Mouse (Mus musculus) limb, embryonic 15.5 days (tissue): ENCODE measurements around the gene Cnih1. TPM values are rescaled to one million over a fixed set of nuclear protein-coding genes. Genes with fewer than 3 reads are reported as not detected.
"Not testable (repeated sequence)": the region's sequence is repeated elsewhere in the genome, so short reads cannot be mapped to it uniquely, and the experiment has no call there.

Experiments
- ATAC-seq: fragments of 200-750 bp; cut with Nextera tagmentation; 2 replicates; pipeline ENCODE4 v1.8.0; 2017; ENCODE audit warnings: low read depth, moderate TSS enrichment; ENCODE audit not compliant: insufficient number of reproducible peaks, low FRiP score, low TSS enrichment
- H3K27ac ChIP-seq: fragments of 300-500 bp; sonication (generic); 2 replicates; pipeline ENCODE4 v1.5.1; 2015; ENCODE audit warnings: moderate library complexity, mild to moderate bottlenecking, inconsistent platforms
- H3K27me3 ChIP-seq: fragments of 300-500 bp; sonication (generic); 2 replicates; pipeline ENCODE4 v1.6.1; 2015; ENCODE audit warnings: inconsistent platforms
- H3K36me3 ChIP-seq: fragments of 300-500 bp; sonication (generic); 2 replicates; pipeline ENCODE4 v1.6.1; 2015; ENCODE audit warnings: inconsistent platforms
- H3K4me1 ChIP-seq: fragments of 300-500 bp; sonication (generic); 2 replicates; pipeline ENCODE4 v1.6.1; 2015; ENCODE audit warnings: inconsistent platforms
- H3K4me2 ChIP-seq: fragments of 300-500 bp; sonication (generic); 2 replicates; pipeline ENCODE4 v1.6.1; 2015; ENCODE audit warnings: mild to moderate bottlenecking, inconsistent platforms
- H3K4me3 ChIP-seq: fragments of 300-500 bp; sonication (generic); 2 replicates; pipeline ENCODE4 v1.5.1; 2015; ENCODE audit warnings: mild to moderate bottlenecking, inconsistent platforms
- H3K9ac ChIP-seq: fragments of 300-500 bp; sonication (generic); 2 replicates; pipeline ENCODE4 v1.6.1; 2015; ENCODE audit warnings: inconsistent platforms
- H3K9me3 ChIP-seq: fragments of 300-500 bp; sonication (generic); 2 replicates; pipeline ENCODE4 v1.6.1; 2016; ENCODE audit warnings: inconsistent platforms
- WGBS: fragments of 180-500 bp; shearing (Covaris S2); methylation state at CpG from one replicate; pipeline ENCODE4 v1.1.7; 2015; 5-methylcytosine and 5-hydroxymethylcytosine counted together
- polyA plus RNA-seq: library from polyadenylated mRNA; unstranded; fragments of >200 nt; fragmentation: Nextera tagmentation; extraction: Ambion mirVana; gene quantifications from 2 replicates; pipeline ENCODE4 v1.2.1, GENCODE M21; 2015

The Cnih1 gene
- polyA plus RNA-seq = 190 and 195 TPM in 2 replicates

DNA sequence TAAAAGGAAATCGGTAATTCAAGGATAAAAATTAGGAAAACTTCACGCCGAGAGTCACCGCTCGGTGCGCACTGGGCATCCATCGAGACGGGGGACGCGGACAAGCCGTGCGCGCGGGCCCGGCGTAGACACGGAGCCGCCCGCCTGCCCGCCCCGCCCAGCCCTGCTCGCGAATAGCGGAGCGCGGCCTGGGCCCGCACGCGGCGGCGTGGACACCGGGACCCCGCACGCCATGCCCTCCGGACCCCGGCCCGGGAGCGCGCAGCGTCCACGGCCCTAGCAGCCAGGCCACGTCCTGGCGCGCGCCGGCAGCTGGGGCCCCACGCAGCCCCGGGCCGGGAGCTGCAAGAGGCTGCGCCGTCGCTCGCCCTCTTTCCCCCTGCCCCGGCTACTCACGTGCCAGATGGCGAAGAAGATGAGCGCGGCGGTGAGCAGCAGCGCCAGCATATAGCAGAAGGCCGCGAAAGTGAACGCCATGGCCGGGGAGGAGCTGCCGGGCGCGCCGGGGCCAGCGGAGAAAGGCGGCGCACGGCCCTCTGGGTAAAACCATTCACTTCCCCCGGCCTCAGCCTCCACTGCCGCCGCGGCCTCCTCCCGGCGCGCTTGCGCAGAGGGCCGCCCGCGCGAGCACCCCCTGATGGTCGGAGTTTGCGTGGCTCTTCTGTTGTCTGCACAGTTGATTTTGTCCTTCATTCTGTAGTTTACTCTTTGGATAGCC, at the start of gene Cnih1:
Gene Cnih1, minus strand, starts transcription at position 625 of the 718 bp plus-strand sequence.
- H3K36me3 ChIP-seq = peaks cover 3% of the 10 kb centered on the region; the same call in 1 of the 2 replicates
- ATAC-seq = peak; percentile 93
- peak within 1 kb of the TSS; percentile 88 for H3K9ac ChIP-seq
- peak within 1 kb of the TSS; percentile 60 for H3K4me2 ChIP-seq
- H3K9me3 ChIP-seq = no peaks in the 10 kb centered on the region
- peaks cover 24% of the 10 kb centered on the region for H3K4me1 ChIP-seq
- no peaks in the 10 kb centered on the region for H3K27me3 ChIP-seq
- H3K27ac ChIP-seq = peak within 1 kb of the TSS; percentile 99
- peak within 1 kb of the TSS; percentile 88 for H3K4me3 ChIP-seq
- WGBS = under 1% methylated on average over 79 of the region's 86 CpGs

DNA sequence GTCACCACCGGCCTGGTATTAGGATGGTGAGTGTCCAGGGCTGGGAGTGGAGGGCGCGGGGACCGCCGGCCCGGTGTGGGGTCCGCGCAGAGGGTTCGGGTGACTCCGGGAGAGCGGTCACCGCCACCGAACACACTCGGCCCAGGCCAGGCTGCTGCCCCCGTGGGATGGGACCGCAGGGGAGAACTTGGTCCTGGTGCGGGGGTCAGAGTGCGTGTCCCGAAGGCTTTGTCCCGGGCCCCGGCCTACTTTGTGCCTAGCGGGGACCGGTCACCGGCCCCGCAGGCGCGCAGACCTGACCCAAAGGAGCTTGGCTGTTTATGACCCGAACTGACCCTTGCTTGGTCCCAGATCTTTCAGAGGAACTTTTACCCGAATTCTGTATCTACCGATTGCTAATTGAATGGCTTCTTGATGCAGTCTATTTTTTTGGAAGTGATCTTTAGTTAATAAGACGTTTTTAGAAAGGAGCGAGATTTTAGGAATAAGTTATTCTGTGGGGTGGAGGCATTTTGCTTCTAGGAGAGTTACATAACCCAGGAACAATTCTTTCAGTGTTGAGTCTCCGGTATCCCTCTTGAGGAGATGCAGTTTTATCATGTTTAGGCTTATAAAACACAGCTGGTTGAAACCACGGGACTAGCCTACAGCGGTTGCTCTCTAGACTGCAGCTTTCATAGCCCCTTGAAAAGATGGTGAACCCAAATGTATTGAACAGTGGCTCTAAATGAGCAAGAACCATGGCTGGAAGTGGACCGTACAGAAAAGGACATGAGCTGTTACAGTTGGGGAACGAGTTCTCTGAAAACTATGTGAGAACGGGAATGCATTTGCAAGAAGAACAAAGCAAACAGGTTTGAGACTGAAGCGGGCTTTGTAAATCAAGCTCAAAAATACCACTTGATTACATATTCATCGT, 44.4 kb upstream of the Cnih1 start:
- no peaks in the 10 kb centered on the region for H3K27me3 ChIP-seq
- no peak; the same call in 1 of the 2 replicates for ATAC-seq
- no peaks in the 10 kb centered on the region for H3K36me3 ChIP-seq
- peak overlapping the region; percentile 86 for H3K4me2 ChIP-seq
- peak overlapping the region; percentile 71 for H3K9ac ChIP-seq
- no peaks in the 10 kb centered on the region for H3K9me3 ChIP-seq
- peak overlapping the region; percentile 67 for H3K27ac ChIP-seq
- 5% methylated on average over 40 of the region's 40 CpGs for WGBS
- H3K4me1 ChIP-seq = peaks cover 9% of the 10 kb centered on the region
- H3K4me3 ChIP-seq = peak overlapping the region; percentile 75

DNA sequence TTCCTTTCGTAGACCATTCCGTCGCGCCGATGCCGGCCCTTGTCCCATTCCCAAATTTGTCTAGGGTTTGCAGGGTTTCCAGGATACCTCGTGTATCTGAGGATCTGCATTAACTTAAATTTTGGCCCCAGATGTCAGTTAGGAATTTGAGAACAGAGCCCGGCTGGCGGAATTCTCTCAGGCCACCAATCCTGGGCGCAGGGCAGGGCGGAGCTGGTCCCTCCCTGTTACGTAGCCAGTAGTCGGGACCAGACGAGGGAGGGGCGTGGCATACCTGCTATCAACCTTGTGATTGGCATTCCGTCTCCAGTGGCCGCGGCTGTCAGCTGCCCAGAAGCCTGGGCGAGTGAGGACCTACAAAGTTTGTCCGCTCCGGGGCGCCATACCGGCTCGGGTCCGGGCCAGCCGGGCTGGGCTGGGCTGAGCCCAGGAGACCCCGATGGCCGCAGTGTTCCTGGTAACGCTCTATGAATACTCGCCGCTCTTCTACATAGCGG, 43.7 kb upstream of the Cnih1 start, which contains the start of gene Cgrrf1:
Gene Cgrrf1, plus strand, starts transcription at position 289 of the 497 bp plus-strand sequence.
- peak within 1 kb of the TSS; percentile 71 for H3K9ac ChIP-seq
- peaks cover 9% of the 10 kb centered on the region for H3K4me1 ChIP-seq
- H3K36me3 ChIP-seq = no peaks in the 10 kb centered on the region
- under 1% methylated on average over 32 of the region's 32 CpGs for WGBS
- peak; percentile 97 for ATAC-seq
- H3K9me3 ChIP-seq = no peaks in the 10 kb centered on the region
- H3K27ac ChIP-seq = peak within 1 kb of the TSS; percentile 73
- H3K4me3 ChIP-seq = peak within 1 kb of the TSS; percentile 75
- no peaks in the 10 kb centered on the region for H3K27me3 ChIP-seq
- peak within 1 kb of the TSS; percentile 86 for H3K4me2 ChIP-seq

DNA sequence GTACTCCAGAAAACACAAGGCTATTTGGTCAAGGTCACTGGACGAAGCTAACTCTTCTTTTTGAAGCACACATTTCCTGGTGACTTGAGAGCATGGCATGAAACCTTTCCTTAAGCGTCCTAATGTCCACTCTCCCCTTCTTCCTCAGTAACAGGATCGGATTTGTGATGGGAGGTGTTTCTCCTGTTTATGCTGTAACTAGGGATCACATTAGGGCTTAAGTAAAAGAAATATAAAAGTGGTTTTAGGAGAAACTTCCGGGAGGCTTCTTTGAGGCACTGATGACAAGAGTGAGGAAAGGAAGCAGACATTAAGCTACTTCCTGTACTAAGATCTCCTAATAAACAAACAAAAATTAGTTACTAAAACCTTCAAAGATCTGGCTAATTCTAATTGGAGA, 43.1 kb upstream of the Cnih1 start:
- ATAC-seq = no peak
- Histone ChIP-seq H3K4me1 (peaks cover 9% of the 10 kb centered on the region), H3K9ac (peak overlapping the region; percentile 71)

DNA sequence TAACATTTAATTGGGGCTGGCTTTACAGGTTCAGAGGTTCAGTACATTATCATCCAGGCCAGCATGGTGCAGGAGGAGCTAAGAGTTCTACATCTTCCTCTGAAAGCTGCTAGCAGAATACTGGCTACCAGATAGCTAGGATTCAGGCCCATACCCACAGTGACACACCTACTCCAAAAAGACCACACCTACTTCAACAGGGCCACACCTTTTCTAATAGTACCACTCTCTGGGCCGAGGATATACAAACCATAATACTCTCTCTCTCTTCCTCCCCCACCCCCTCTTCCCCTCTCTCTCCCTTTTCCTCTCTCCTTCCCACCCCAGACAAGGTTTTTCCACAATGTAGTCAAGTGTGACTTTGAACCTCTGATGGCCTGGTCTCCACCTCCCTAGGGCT, 39.2 kb upstream of the Cnih1 start:
- Histone ChIP-seq H3K27me3 (0 out of 2 replicates have a peak, but pooled peaks cover 6% of the 10 kb centered on the region), H3K36me3 (no peaks in the 10 kb centered on the region), H3K27ac (no peak overlapping the region), H3K9ac (no peak overlapping the region), H3K4me1 (peaks cover 4% of the 10 kb centered on the region; the same call in 1 of the 2 replicates), H3K4me2 (no peak overlapping the region), H3K4me3 (no peak overlapping the region), H3K9me3 (no peaks in the 10 kb centered on the region)
- ATAC-seq = no peak
- 61% methylated on average over 1 of the region's 1 CpGs for WGBS

More for the DNA sequence above, 43.1 kb upstream of the Cnih1 start:
- peak overlapping the region; percentile 86 for H3K4me2 ChIP-seq
- 3% methylated on average over 4 of the region's 4 CpGs for WGBS
- H3K36me3 ChIP-seq = no peaks in the 10 kb centered on the region
- no peak overlapping the region for H3K27ac ChIP-seq
- H3K9me3 ChIP-seq = no peaks in the 10 kb centered on the region
- peak overlapping the region; percentile 75 for H3K4me3 ChIP-seq
- no peaks in the 10 kb centered on the region for H3K27me3 ChIP-seq

DNA sequence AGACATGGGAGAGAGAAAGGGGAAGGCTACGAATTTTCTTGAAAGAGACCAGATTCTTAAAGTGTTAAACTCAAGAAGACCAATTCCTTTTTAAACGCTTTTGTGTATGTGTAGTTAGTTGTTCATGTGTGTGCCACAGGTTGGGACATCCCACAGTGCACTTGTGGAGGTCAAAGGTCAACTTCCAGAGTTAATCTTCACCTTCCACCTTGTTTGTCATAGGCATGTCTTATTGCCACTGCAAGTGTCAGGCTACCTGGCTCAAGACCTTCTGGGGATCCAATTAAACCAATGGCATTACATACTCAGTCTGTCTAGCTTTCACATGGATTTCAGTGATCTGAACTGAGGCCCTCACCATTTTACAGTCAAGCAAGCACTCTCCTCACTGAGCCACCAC, 35.8 kb upstream of the Cnih1 start:
- Histone ChIP-seq H3K4me1 (peaks cover 9% of the 10 kb centered on the region), H3K9me3 (no peaks in the 10 kb centered on the region), H3K36me3 (no peaks in the 10 kb centered on the region), H3K9ac (no peak overlapping the region), H3K4me3 (no peak overlapping the region), H3K27me3 (0 out of 2 replicates have a peak, but pooled peaks cover 6% of the 10 kb centered on the region), H3K4me2 (no peak overlapping the region), H3K27ac (no peak overlapping the region)
- WGBS = 77% methylated on average over 2 of the region's 2 CpGs
- ATAC-seq = no peak

DNA sequence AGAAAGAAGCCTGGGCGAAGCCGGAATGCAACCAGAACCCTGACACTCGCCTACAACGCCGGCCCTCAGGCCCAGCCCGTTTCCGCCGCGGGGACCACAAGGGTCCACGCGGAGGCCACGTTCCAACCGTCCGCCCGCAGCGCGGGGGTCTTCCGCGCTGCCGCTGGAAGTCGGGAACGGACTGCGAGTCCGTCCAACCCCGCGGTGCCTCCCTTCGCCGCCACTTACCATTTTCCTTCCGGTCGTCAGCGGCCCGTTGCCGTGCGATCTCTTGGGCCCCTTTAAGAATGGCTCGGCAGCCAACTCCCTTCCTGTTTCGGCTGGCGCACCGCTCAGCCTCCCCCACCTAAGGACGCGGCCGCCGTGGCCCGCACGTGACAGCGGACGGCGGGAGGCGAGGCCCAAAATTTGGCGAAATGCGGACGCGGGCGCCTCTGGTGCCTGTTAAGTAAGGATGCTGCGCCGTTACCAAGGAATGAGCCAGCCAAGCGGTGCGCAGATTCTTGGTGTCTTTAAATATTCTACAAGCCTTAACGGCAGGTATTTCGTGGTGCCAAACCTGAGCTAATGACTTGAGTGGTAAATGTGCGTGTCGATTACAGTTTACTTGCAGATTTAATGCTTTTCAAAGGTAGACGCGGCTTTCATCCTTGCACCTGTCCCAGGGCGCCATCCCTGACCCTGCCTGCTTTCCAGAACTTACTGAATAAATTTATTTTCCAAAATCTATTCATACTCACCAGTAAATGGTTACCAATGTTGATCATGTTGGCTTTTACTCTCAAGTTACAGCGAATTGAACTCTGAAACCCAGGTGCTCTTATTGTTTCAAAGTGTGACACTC, 33.9 kb upstream of the Cnih1 start, which contains the start of gene Gmfb:
Gene Gmfb, minus strand, starts transcription at position 370 of the 844 bp plus-strand sequence.
- H3K9me3 ChIP-seq = no peaks in the 10 kb centered on the region
- peak within 1 kb of the TSS; percentile 93 for H3K9ac ChIP-seq
- H3K4me2 ChIP-seq = peak within 1 kb of the TSS; percentile 77
- H3K4me3 ChIP-seq = peak within 1 kb of the TSS; percentile 77
- H3K27ac ChIP-seq = peak within 1 kb of the TSS; percentile 95
- under 1% methylated on average over 65 of the region's 65 CpGs for whole genome bisulfite sequencing
- peaks cover 9% of the 10 kb centered on the region for H3K4me1 ChIP-seq
- ATAC-seq = peak; percentile 95
- 0 out of 2 replicates have a peak, but pooled peaks cover 6% of the 10 kb centered on the region for H3K27me3 ChIP-seq
- peaks cover 3% of the 10 kb centered on the region; the same call in 1 of the 2 replicates for H3K36me3 ChIP-seq

DNA sequence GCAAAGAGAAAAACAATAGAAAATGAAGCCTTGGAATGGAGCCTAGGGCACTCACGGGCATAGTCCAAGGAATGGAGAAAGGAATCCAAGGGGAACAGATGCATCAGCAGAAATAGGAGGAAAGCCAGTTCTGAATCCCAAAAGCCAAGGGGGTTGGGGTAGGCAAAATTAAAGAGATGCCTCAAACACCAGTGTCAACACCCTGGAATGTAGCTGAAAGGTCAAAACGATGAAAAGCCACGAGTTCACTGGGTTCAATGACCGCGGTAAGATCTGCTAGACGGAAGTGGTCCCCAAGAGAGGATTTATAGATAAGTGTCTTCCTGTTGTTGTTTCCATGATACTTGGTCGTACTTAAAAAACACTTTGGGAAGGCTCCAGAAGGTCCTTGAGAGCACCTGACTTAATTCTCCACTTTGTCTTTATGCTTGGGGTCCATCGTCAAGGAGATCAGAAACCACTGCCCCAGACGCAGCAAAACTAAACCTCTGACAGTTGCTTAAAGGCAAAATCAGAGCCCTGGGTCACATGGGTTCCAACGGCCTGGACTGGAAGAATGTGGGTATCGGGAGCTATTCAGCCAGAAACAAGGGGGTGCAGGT, 33.2 kb upstream of the Cnih1 start:
- Histone ChIP-seq H3K4me2 (peak overlapping the region; percentile 77), H3K9ac (peak overlapping the region; percentile 93), H3K4me1 (peaks cover 9% of the 10 kb centered on the region), H3K36me3 (peaks cover 9% of the 10 kb centered on the region), H3K9me3 (no peaks in the 10 kb centered on the region), H3K27me3 (0 out of 2 replicates have a peak, but pooled peaks cover 6% of the 10 kb centered on the region), H3K27ac (peak overlapping the region; percentile 95), H3K4me3 (peak overlapping the region; percentile 77)
- 0% methylated on average over 11 of the region's 11 CpGs for WGBS
- 0 out of 2 replicates have a peak, but pooled peaks have one; percentile 24 for ATAC-seq

DNA sequence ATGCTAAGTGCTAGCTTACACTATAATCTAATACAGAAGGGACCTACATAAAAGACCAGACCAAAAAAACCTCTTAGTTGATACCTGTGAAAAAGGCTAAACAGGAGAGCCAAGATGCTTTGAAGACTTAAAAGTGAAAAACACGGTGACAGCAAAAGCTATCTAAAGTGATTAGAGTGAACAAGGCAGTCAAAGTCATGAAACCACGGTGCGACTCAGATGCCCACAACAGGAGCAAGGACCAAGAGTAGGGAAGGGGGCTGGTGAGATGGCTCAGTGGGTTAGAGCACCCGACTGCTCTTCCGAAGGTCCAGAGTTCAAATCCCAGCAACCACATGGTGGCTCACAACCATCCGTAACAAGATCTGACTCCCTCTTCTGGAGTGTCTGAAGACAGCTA, 31.8 kb upstream of the Cnih1 start:
- not testable (repeated sequence) for ATAC-seq, H3K27me3 ChIP-seq, H3K9ac ChIP-seq, H3K4me2 ChIP-seq, H3K4me3 ChIP-seq, H3K4me1 ChIP-seq, H3K9me3 ChIP-seq, H3K27ac ChIP-seq
- peaks cover 19% of the 10 kb centered on the region for H3K36me3 ChIP-seq
- WGBS = 87% methylated on average over 6 of the region's 6 CpGs

DNA sequence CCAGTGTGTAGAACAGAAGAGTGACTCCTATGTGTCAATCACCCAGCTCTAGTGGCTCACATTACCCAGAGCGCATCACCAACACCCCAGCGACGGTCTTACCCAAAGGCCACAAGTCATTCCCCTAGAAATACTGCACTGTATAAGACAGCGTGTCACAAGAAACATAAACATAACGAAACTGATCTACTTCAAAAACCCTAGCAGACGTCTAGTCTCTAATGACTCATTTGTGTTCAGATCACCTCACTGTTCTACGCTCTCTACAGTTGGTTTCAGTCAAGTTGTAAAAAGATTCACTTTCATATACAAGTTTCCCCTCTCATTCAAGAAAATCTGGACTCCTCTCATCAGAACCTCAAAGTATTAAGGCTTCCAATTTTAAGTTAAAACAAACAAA, 30.5 kb upstream of the Cnih1 start:
- WGBS = 92% methylated on average over 7 of the region's 7 CpGs
- no peaks in the 10 kb centered on the region for H3K9me3 ChIP-seq
- no peak overlapping the region for H3K9ac ChIP-seq
- peaks cover 24% of the 10 kb centered on the region for H3K36me3 ChIP-seq
- peaks cover 9% of the 10 kb centered on the region for H3K4me1 ChIP-seq
- no peak for ATAC-seq
- H3K4me3 ChIP-seq = no peak overlapping the region
- no peak overlapping the region for H3K4me2 ChIP-seq
- H3K27me3 ChIP-seq = 0 out of 2 replicates have a peak, but pooled peaks cover 6% of the 10 kb centered on the region
- no peak overlapping the region for H3K27ac ChIP-seq
